Mouse (Mus musculus): ENCODE data around the gene Paqr8. TPM values are rescaled to one million over a fixed set of nuclear protein-coding genes. Genes with fewer than 3 reads are reported as not detected.
"Not testable (repeated sequence)": the region's sequence is repeated elsewhere in the genome, so short reads cannot be mapped to it uniquely, and the experiment has no call there.

The Paqr8 gene
- polyA plus RNA-seq, 1 experiment from 2014 or later, result 8.4 TPM

DNA sequence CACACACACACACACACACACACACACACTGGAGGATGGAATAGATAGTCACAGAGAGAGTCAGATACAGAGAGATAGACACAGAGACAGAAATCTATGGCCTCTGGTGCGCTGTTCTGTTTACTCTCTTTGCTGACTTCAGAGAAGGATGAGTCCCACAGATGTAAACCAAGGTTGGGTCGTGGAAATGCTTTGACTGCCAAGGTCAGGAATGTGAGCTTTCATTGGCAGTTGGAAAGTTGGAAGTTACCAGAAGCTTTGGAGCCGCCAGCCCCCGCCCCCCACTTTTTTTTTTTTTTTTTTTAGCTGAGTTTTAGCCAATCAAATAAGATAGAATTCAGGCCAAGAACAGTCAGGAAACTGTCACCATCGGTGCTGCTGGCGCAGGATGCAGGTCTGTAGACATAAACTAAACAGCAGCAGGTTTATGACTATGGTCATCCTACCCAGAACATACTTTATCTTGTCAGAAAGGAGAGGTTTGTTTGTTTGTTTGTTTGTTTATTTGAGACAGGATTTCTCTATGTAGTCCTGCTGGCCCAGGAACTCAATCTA is 27.2 kb downstream of the Paqr8 start:
- no peaks in the 10 kb centered on the region for H3K9me3 ChIP-seq
- WGBS, result 88% methylated on average over 6 of the region's 6 CpGs
- no peaks in the 10 kb centered on the region for H3K27me3 ChIP-seq (ENCODE audit: insufficient read depth, poor library complexity, severe bottlenecking)
- peaks cover 2% of the 10 kb centered on the region for H3K4me1 ChIP-seq (replicated peaks)
- H3K36me3 ChIP-seq, result no peaks in the 10 kb centered on the region
- no peak for DNase-seq (ENCODE audit: low spot score)
- no peak overlapping the region for H3K4me3 ChIP-seq
- H3K27ac ChIP-seq, result no peak overlapping the region

DNA sequence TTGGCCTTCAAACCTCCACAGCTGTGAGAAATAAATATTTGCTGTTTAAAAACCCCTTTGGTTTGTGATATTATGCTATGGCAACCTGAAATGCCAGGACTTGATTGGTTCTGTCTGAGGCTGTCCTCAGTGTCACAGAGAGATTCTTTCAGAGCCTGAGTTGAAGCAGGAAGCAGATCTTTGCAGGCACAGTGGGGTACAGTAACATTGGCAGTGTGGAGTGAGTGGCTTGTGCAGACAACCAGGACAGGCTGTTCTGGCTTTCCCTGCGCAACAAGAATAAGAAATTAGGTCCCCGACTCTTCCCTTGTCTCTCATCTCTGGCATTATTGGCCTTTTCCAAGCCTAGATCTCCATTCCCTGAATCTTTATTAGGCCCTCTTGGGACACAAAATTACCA is 29.3 kb downstream of the Paqr8 start:
- H3K36me3 ChIP-seq, result no peaks in the 10 kb centered on the region
- no peak overlapping the region for H3K4me3 ChIP-seq
- H3K27me3 ChIP-seq (ENCODE audit: insufficient read depth, poor library complexity, severe bottlenecking), result no peaks in the 10 kb centered on the region
- H3K9me3 ChIP-seq, result no peaks in the 10 kb centered on the region
- no peak overlapping the region for H3K27ac ChIP-seq
- DNase-seq (ENCODE audit: low spot score), result no peak
- 89% methylated on average over 2 of the region's 2 CpGs for WGBS
- H3K4me1 ChIP-seq (replicated peaks), result peaks cover 6% of the 10 kb centered on the region

- Histone ChIP-seq H3K36me3 (no peaks in the 10 kb centered on the region), H3K4me1 (replicated peaks) (peaks cover 6% of the 10 kb centered on the region), H3K27me3 (ENCODE audit: insufficient read depth, poor library complexity, severe bottlenecking) (no peaks in the 10 kb centered on the region), H3K9me3 (no peaks in the 10 kb centered on the region), H3K4me3 (no peak overlapping the region), H3K27ac (no peak overlapping the region)
- no peak for DNase-seq (ENCODE audit: low spot score)
- 85% methylated on average over 10 of the region's 10 CpGs for WGBS
These were observed 30.7 kb downstream of the Paqr8 start for GRCm38 (mm10) chr1:20921081-20921528.

DNA sequence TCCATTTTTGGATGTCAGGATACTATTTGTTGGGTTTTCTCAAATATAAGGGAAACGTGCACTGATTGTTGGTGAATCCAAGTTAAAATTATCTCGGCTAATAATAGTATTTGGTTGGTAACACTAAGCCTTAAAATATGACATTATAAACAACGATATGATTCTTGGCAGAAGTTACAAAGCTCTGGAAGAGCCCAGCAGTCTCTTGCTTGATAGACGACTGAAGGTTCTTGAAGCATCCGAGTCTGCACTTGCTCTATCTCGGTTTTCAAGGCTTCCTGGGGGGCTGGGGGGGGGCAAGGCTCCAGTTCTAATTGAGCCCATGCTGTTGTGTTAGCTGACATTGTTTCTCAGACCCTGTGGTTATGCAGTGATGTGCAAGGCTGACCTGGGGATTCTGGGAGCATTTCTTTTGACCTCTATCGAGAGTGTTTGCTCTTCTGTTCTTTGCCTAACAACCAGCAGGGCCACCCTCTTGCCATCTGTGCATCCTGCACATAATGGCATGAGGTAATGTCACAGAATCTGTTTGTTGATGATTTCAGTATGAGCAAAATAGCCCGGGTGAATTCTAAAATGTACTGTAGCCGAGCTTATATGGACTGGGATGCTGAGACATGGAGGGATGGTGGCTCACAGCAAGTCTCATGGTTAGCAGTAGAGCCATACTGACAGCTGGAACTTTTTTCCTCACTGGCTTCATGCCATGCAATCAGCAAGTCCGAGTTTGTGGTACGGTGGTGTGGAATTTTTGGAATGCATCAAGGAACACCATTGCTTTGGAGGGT is 32.4 kb downstream of the Paqr8 start:
- DNase-seq (ENCODE audit: low spot score), result no peak
- 73% methylated on average over 11 of the region's 11 CpGs for WGBS
- Histone ChIP-seq H3K27ac (0 out of 2 replicates have a peak overlapping the region, but pooled peaks have one; percentile 5), H3K4me3 (no peak overlapping the region), H3K9me3 (no peaks in the 10 kb centered on the region), H3K36me3 (no peaks in the 10 kb centered on the region), H3K27me3 (ENCODE audit: insufficient read depth, poor library complexity, severe bottlenecking) (no peaks in the 10 kb centered on the region), H3K4me1 (replicated peaks) (peaks cover 6% of the 10 kb centered on the region)

DNA sequence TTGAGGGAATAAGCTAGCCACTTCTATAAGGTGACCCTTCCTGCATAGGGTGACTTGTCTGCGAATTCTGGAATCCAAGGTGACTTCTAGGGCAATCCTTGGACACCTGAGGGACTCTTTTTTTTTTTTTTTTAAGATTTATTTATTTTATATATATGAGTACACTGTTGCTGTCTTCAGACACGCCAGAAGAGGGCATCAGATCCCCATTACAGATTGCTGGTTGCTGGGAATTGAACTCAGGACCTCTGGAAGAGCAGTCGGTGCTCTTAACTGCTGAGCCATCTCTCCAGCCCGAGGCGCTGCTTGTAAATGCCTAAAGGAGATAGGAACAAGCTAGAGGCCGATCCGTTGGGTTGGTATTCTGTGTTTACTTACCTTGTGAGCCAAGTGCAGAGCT is 34.9 kb downstream of the Paqr8 start:
- DNase-seq (ENCODE audit: low spot score); H3K27me3 ChIP-seq (ENCODE audit: insufficient read depth, poor library complexity, severe bottlenecking); H3K36me3 ChIP-seq; H3K4me3 ChIP-seq; H3K27ac ChIP-seq; H3K4me1 ChIP-seq (replicated peaks); H3K9me3 ChIP-seq: not testable (repeated sequence)
- 80% methylated on average over 7 of the region's 7 CpGs for WGBS

DNA sequence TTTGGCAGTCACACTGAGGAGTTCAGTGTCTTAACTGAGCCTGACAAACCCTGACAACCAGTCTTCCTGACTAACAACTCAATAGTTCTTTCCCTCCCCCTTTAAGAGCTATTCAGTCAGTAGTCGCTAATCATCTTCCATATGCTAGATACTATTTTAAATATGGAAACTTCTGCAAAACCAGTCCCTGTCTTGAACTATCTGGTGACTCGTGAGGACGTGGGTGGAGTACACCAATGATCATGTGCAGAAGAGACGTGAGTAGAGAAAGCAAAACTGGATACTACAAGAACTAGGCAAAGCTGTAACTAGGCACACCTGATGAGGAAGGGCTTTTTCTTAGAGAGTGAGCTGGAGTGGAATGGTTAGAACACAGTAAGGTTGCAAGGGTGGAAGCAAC is 35.5 kb downstream of the Paqr8 start:
- H3K9me3 ChIP-seq, result no peaks in the 10 kb centered on the region
- H3K4me3 ChIP-seq, result no peak overlapping the region
- peaks cover 6% of the 10 kb centered on the region for H3K4me1 ChIP-seq (replicated peaks)
- no peaks in the 10 kb centered on the region for H3K36me3 ChIP-seq
- no peaks in the 10 kb centered on the region for H3K27me3 ChIP-seq (ENCODE audit: insufficient read depth, poor library complexity, severe bottlenecking)
- WGBS, result 95% methylated on average over 4 of the region's 4 CpGs
- no peak for DNase-seq (ENCODE audit: low spot score)
- H3K27ac ChIP-seq, result no peak overlapping the region

GRCm38 (mm10) chr1:20926376-20926775 is 36.0 kb downstream of the Paqr8 start:
- Histone ChIP-seq H3K4me3 (no peak overlapping the region), H3K9me3 (no peaks in the 10 kb centered on the region), H3K36me3 (no peaks in the 10 kb centered on the region), H3K27me3 (ENCODE audit: insufficient read depth, poor library complexity, severe bottlenecking) (no peaks in the 10 kb centered on the region), H3K4me1 (replicated peaks) (peaks cover 6% of the 10 kb centered on the region), H3K27ac (no peak overlapping the region)
- no peak for DNase-seq (ENCODE audit: low spot score)
- WGBS, result 85% methylated on average over 4 of the region's 4 CpGs

DNA sequence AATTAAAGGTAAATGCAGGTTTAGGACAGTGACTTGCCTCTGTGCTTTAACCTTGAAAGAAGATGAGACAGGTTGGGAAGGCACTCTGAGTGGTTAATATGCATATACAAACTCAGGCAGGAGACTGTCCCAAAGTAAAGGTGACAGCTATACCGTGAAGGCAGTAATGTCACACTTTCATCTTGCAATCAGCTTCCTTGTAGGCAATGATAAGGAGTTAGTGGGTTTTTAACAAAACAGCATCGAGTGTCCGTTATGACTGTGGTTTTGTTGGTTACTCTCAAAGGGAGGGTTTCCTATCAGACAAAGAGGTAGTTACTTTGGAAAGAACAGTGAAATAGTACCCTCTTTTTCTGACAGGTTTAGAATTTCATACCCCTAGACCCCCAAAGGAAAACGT is 38.1 kb downstream of the Paqr8 start:
- 87% methylated on average over 4 of the region's 4 CpGs for WGBS
- no peak for DNase-seq (ENCODE audit: low spot score)
- Histone ChIP-seq H3K36me3 (peaks cover 3% of the 10 kb centered on the region; the same call in 1 of the 2 replicates), H3K4me1 (replicated peaks) (no peaks in the 10 kb centered on the region), H3K27me3 (ENCODE audit: insufficient read depth, poor library complexity, severe bottlenecking) (no peaks in the 10 kb centered on the region), H3K9me3 (no peaks in the 10 kb centered on the region), H3K27ac (no peak overlapping the region), H3K4me3 (no peak overlapping the region)

GRCm38 (mm10) chr1:20933457-20933856 is 43.1 kb downstream of the Paqr8 start:
- H3K9me3 ChIP-seq, result no peaks in the 10 kb centered on the region
- DNase-seq (ENCODE audit: low spot score), result peak; percentile 63
- H3K27me3 ChIP-seq (ENCODE audit: insufficient read depth, poor library complexity, severe bottlenecking), result no peaks in the 10 kb centered on the region
- H3K4me1 ChIP-seq (replicated peaks), result no peaks in the 10 kb centered on the region
- H3K36me3 ChIP-seq, result peaks cover 31% of the 10 kb centered on the region
- WGBS, result 24% methylated on average over 7 of the region's 7 CpGs
- H3K27ac ChIP-seq, result no peak overlapping the region
- no peak overlapping the region for H3K4me3 ChIP-seq

- DNase-seq (ENCODE audit: low spot score), result no peak
- Histone ChIP-seq H3K4me3 (no peak overlapping the region), H3K27me3 (ENCODE audit: insufficient read depth, poor library complexity, severe bottlenecking) (no peaks in the 10 kb centered on the region), H3K9me3 (no peaks in the 10 kb centered on the region), H3K27ac (no peak overlapping the region), H3K36me3 (peaks cover 31% of the 10 kb centered on the region), H3K4me1 (replicated peaks) (no peaks in the 10 kb centered on the region)
- WGBS, result 96% methylated on average over 22 of the region's 22 CpGs
These were observed 44.7 kb downstream of the Paqr8 start for GRCm38 (mm10) chr1:20935106-20935505.

- Histone ChIP-seq H3K4me1 (replicated peaks) (no peaks in the 10 kb centered on the region), H3K4me3 (no peak overlapping the region), H3K36me3 (peaks cover 26% of the 10 kb centered on the region), H3K27me3 (ENCODE audit: insufficient read depth, poor library complexity, severe bottlenecking) (no peaks in the 10 kb centered on the region), H3K9me3 (no peaks in the 10 kb centered on the region), H3K27ac (no peak overlapping the region)
- peak; percentile 36 for DNase-seq (ENCODE audit: low spot score)
- WGBS, result 32% methylated on average over 3 of the region's 3 CpGs
These were observed 48.6 kb downstream of the Paqr8 start for GRCm38 (mm10) chr1:20939046-20939445.

DNA sequence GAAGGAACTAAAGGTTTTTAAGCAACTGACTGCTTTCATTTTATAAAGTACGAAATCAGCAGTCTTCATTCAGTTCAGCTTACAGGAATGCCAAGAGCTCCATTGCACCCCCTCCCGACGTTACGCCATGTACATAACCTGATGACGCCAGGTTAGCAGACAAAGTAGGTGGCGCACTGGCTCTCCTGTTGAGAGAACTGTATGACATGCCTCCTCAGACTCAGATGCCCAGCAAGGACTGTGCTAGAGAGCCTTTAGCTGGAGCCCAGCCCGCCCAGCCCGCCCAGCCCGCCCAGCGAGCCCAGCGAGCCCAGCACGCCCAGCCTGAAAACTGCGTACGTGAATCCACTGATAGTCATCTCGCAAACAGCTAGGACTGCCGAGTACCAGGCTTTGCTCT is 49.7 kb downstream of the Paqr8 start:
- DNase-seq (ENCODE audit: low spot score), result peak; percentile 12
- Histone ChIP-seq H3K4me1 (replicated peaks) (no peaks in the 10 kb centered on the region), H3K9me3 (no peaks in the 10 kb centered on the region), H3K27me3 (ENCODE audit: insufficient read depth, poor library complexity, severe bottlenecking) (no peaks in the 10 kb centered on the region), H3K27ac (no peak overlapping the region), H3K36me3 (peaks cover 15% of the 10 kb centered on the region), H3K4me3 (no peak overlapping the region)
- WGBS, result 69% methylated on average over 16 of the region's 16 CpGs

GRCm38 (mm10) chr1:20941322-20941721 is 50.9 kb downstream of the Paqr8 start:
- no peak for DNase-seq (ENCODE audit: low spot score)
- H3K9me3 ChIP-seq, result no peaks in the 10 kb centered on the region
- H3K36me3 ChIP-seq, result peaks cover 8% of the 10 kb centered on the region
- no peak overlapping the region for H3K27ac ChIP-seq
- WGBS, result 83% methylated on average over 2 of the region's 2 CpGs
- H3K27me3 ChIP-seq (ENCODE audit: insufficient read depth, poor library complexity, severe bottlenecking), result no peaks in the 10 kb centered on the region
- H3K4me1 ChIP-seq (replicated peaks), result no peaks in the 10 kb centered on the region
- no peak overlapping the region for H3K4me3 ChIP-seq

Measured in hindbrain, embryonic 10.5 days (tissue).